Mouse (Mus musculus): ENCODE data around the gene Rps18.

The Rps18 gene

DNA sequence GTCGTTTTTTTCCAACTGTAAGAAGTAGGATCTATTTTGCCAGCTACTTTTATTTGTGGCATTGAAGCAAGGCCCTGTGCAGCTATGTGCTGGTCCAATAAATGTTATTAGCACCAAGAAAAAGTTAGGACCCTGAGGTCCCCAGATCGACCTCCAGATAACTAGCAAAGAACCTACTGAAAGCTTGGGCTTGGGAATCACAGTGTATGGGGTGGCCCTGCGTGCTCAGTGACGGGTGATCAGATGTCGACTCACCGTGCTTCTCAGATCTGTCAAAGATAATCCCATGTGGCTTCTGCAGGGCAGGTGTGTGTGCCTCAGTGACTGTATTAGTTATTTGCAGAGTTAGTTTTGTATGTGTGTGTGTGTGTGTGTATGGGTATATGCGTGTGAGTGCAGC is 34.4 kb downstream of the Rps18 start:
- DNase-seq (ENCODE audit: low spot score in 2 of 2): no peak

DNA sequence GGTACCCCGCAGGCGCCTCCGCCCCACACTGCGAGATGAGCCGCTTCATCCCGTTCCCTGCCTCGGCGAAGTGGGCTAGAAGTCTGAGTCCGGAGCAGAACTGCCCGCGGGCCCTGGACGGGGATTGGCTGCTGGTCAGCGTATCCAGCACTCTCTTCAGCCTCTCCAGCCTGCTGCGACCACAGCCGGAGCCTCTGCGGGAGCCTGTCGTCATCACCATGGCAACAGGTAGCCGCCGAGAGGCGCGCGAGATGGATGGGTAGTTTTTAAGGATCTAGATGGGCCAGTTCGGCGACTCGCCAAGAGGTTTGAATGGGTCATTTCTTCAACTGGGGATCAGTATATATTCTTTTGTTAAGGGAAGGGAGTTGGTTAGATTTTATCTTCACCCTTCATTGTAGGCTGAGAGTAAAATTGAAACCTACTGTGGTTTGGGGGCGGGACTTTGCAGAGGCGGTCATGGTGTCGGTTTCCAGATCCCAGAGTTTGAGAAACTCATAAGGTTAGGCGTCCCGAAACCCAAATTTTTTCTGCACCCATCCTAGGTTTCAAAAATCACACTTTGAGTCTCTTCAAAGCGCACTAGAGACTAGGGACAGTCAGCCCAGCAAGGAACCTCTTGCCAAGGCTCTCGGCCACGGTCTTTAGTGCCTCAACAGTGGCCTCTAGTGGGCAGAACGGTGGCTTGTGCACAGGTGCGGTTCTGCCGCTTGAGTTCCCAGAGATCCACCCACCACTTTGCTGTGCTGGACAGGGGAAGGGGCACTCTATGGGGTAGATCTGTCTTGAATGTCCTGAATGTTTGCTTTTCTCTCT is 35.3 kb downstream of the Rps18 start:
- DNase-seq (ENCODE audit: low spot score in 2 of 2): peak; percentile 82 to 85

DNA sequence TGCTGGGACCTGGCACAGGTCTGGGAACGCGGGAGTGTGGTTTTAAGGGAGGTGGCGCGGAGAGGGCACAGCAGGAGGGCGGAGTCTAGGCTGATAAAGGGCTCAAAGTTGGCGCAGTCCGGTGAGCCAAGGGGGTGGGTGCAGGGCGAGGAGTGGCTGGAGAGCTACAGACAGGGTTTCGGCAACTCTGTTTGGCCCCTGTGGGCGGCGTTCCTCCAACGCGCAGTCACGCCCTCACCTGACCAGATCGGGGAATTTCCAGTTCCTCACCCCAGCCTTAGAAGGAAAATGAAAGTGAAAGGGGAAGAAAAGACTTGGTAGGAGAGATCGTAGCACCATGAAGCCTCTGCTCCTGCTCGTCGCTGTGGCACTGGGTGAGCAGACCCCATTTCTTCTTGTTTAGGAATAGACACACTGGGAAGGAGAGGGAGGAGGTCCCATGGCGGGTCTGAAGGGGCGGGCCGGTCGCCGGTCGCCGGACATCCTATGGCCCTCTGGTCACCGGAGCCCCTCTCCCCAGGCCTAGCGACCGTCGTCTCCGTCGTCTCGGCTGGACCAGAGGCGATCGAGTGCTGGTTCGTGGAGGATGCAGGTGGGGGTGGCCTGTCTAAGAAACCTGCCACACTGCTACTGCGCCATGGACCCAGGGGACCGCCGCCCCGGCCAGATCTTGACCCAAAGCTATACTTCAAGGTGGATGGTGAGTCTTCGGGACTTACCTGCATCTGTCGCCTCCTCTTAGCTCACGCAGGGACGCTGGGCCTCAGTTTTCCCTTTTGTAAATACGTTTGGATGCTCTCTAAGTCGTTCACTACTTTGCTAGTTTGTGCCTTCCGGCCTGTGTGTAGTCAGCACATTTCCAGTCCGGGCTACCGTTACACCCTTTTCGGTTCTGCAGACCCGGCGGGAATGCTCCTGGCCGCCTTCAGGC is 36.2 kb downstream of the Rps18 start:
- DNase-seq (ENCODE audit: low spot score in 2 of 2): peak; percentile 83 to 91

DNA sequence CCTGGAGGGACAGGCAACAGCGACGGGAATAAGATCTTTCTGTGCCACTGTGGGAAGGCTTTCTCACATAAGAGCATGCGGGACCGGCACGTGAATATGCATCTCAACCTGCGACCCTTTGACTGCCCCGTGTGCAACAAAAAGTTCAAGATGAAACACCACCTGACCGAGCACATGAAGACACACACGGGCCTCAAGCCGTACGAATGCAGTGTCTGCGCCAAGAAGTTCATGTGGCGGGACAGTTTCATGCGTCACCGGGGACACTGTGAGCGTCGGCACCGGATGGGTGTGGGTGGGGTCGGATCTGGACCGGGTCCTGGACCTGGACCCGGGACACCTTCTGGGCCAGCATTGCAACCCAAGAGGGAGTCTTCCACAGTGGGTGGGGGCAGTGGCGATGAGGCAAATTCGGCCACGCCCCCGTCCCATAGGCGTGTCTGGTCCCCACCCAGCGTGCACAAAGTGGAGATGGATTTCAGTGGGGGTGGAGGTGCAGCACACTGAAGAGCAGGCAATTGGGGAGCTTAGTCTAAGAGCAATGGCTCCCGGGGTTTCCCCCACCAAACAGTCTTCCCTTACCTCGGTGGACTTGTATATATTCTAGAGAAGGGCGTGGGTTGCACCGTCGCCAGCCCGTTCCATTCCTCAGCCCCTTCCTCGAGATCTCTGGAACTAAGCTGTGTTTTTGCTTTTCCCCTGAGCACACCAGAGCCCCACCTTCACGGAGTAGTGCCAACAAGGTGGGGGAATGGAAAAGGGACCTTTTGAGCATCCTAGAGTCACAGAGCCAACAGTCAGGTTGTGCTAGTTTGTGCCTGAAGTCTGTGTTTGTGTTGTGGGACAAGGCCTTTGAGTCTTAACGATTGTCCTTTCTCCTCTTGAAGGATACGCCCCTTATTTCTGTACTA is 37.3 kb downstream of the Rps18 start:
- DNase-seq (ENCODE audit: low spot score in 2 of 2): peak; percentile 42 to 61

DNA sequence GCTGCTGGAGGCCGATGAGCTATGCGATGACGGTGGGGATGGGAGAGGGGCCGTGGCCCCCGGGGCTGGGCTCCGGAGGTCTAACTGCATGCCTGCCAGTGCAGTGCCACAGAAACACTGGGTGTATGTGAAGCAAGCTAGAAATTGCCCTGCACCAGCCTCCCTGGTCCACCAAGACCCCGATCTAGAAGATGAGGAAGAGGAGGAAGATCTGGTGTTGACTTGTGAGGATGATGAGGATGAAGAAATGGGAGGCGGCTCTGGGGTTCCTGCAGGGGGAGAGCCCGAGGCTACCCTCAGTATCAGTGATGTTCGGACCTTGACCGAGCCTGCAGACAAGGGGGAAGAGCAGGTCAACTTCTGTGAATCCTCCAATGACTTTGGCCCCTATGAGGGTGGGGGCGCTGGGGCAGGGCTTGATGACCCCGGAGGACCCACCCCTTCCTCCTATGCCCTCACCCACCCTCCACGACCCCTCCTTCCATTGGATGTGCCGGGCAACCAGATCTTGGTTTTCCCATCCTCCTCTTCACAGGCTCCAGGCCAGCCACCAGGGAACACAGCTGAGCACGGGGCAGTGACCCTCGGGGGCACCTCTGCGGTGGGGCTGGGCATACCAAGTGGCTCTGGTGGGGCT is 38.0 kb downstream of the Rps18 start:
- DNase-seq (ENCODE audit: low spot score in 2 of 2): no peak

DNA sequence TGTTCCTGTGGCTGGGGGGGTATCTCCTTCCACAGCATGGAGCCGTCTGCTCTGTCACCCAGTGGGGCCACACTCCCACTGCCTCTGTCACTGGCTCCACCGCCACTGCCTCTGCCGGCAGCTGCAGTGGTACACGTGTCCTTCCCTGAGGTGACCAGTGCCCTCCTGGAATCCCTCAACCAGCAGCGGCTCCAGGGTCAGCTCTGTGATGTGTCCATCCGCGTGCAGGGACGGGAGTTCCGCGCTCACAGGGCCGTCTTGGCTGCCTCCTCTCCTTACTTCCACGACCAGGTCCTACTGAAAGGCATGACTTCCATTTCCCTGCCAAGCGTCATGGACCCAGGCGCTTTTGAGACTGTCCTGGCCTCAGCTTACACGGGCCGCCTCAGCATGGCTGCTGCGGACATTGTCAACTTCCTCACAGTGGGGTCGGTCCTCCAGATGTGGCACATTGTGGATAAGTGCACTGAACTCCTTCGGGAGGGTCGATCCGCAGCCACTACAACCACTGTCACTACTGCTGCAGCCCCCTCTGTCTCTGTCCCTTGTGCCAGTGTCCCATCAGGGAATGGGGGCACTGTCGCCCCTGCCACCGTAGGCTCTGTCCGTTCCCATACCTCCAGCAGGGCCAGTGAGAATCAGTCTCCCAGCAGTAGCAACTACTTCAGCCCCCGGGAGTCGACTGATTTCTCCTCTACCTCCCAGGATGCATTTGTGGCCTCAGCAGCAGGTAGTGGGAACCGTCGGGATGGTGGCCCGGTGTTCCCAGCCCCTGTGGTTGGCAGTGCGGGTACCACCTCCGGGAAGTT is 38.8 kb downstream of the Rps18 start:
- no peak for DNase-seq (ENCODE audit: low spot score in 2 of 2)

DNA sequence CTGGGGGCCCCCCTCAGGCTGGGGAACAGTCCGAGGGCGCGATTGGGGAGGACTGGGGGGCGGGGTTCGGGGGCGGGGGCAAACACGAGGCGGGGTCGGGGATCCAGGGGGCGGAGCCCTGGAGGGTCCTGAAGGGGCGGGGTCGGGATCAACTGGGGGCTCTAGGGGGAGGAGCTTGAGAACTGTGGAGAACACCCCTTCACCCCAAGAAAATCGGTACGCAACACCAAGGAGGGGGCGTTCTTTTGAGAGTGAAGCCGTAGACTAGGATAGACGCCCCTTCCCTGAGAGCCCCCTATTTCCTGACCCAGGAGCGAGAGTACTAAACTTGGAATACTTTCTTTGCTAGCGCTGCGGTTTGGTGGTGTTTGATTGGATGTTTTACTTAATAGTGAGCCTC is 39.5 kb downstream of the Rps18 start:
- no peak for DNase-seq (ENCODE audit: low spot score in 2 of 2)

DNA sequence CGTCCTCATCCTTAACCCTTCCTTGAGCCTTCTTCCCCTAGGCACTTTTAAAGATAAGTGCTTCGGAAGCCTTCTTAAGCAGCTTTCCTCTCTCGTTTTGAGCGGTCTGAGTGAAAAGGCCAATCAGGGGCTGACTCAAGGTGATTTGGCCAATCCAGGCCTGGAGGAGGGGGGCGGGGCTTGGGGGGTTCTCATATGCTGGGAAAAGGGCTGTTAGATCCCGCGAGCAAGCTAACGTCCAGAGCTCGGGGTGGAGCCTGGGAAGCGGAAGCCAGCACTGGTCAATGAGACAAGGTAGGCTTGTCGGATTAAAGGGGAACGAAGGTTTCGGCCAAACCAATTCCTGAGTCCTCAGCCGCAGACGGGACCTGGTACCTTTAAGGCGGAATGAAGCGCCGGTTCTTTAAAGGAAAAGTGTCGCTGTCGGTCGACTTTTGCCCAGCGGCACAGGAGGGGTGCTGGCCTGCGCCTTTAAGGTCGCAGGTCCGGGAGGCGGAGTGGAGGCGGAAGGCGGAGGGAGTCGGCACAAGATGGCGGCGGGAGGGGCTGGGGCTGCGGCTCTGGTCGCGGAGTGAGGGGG is 40.0 kb downstream of the Rps18 start, which contains the start of the genes Tapbp and Zbtb22:
TSS of gene Tapbp (plus strand) at position 229 of the 580 bp plus-strand sequence.
TSS of gene Zbtb22 (plus strand) at position 234 of the 580 bp plus-strand sequence.
- peak; percentile 93 to 95 for DNase-seq (ENCODE audit: low spot score in 2 of 2)

DNA sequence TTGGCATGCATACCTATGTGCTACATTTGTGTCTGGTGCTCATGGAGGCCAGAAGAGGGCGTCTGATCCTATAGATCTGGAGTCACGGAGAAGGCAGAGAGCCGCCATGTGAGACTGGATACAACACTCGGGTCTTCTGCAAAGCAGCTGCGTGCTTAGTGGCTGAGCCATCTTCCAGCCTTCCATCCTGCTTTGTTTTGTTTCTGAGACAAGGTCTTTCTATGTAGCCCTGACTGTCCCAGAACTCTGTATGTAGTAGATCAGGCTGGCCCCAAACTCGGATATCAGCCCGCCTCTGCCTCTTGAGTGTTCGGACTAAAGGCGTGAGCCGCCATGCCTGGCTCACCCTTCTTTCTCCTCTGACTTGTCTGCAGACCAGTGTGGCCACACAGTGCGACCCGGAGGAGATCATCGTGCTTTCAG is 40.8 kb downstream of the Rps18 start:
- DNase-seq (ENCODE audit: low spot score in 2 of 2): no peak

DNA sequence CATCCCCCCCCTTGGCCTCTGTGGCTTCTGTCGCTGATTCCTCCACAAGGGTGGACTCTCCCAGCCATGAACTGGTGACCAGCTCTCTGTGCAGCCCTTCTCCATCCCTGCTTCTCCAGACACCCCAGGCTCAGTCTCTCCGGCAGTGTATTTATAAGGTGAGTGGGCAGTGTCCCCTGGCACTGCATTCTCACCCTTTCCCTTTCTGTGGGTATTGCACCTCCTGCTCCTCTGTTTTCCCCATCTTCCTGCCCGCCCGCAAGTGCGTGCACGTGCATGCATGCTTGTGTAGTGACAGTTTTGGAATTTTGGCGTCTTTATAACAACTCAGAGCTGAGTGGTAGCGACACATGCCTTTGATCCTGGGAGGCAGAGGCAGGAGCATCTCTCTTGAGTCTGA is 41.9 kb downstream of the Rps18 start:
- no peak for DNase-seq (ENCODE audit: low spot score in 2 of 2)

DNA sequence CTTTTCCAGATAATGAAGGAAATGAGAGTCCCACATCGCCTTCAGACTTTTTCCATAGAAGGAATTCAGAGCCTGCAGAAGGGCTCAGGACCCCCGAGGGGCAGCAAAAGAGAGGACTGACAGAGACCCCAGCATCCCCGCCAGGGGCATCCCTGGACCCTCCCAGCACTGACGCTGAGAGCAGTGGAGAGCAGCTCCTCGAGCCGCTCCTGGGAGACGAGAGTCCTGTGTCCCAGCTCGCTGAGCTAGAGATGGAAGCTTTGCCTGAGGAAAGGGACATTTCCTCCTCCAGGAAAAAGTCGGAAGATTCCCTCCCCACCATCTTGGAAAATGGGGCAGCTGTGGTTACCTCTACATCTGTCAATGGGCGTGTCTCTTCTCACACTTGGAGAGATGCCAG is 42.5 kb downstream of the Rps18 start:
- DNase-seq (ENCODE audit: low spot score in 2 of 2): no peak

DNA sequence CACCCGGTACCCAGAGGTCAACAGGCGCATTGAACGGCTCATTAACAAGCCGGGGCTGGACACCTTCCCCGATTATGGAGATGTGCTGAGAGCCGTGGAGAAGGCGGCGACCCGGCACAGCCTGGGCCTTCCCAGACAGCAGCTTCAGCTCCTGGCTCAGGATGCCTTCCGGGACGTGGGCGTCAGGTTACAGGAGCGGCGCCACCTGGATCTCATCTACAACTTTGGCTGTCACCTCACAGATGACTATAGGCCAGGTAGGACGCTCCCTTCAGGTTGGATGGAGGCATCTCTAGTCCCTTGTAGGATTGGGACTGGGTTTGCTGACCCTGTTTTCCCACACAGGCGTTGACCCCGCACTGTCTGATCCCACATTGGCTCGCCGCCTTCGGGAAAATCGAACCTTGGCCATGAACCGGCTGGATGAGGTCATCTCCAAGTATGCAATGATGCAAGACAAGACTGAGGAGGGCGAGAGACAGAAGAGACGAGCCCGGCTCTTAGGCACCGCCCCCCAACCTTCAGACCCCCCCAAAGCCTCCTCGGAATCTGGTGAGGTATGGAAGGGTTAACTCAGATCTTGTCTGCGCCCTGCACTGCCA is 43.9 kb downstream of the Rps18 start:
- no peak for DNase-seq (ENCODE audit: low spot score in 2 of 2)

DNA sequence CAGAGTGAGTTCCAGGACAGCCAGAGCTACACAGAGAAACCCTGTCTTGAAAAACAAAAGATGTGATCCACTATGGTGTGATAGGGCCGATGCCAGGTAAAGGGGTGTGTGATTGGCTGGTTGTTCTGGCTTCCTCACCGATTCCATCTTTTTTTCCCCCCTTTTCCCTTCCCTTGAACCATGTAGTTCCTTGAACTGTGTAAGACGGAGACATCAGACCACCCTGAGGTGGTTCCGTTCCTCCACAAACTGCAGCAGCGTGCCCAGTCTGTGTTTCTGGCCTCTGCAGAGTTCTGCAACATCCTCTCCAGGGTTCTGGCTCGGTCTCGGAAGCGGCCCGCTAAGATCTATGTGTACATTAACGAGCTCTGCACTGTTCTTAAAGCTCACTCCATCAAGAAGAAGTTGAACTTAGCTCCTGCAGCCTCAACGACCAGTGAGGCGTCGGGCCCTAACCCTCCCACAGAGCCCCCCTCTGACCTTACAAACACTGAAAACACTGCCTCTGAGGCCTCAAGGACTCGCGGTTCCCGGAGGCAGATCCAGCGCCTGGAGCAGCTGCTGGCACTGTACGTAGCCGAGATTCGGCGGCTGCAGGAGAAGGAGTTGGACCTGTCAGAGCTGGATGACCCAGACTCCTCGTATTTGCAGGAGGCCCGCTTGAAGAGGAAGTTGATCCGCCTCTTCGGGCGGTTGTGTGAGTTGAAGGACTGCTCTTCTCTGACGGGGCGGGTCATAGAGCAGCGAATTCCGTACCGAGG is 44.6 kb downstream of the Rps18 start:
- no peak for DNase-seq (ENCODE audit: low spot score in 2 of 2)

DNA sequence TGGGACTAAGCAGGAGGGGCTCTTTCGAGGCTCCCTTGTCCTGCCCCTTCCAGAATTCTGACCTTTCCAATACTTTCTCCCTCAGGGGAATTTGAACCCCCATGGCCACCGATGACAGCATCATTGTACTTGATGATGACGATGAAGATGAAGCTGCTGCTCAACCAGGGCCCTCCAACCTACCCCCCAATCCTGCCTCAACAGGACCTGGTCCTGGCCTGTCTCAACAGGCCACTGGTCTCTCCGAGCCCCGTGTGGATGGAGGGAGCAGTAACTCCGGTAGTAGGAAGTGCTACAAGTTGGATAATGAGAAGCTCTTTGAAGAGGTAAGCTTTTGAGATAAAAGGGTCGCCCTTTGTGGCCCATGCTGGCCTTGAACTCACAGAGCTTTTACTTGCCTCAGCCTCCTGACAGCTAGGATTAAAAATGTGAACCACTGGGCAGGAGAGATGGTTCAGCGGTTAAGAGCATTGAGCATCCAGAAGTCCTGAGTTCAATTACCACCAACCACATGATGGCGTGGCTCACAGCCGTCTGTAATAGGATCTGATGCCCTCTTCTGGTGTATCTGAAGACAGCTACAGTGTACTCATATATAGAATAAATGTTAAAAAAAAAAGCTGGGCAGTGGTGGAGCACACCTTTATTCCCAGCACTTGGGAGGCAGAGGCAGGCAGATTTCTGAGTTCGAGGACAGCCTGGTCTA is 45.3 kb downstream of the Rps18 start:
- DNase-seq (ENCODE audit: low spot score in 2 of 2): no peak

DNA sequence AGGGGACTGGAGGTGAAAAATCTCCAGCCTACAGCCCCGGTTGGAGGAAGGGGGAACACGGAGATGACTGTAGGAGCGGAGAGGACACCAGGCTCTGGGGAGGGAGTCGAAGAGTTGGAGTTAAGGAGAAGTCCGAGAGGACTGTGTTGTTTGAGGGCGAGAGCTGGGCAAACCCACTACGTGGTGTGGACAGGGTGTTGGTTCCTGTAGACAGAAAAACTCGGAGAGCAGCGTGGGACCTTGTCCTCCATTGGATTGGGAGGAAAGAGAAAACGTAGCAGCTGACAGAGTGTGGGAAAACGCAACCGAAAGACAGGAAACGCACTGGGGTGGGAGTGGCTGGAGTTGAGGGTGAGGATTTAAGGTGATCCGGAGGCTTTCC is 45.9 kb downstream of the Rps18 start:
- peak; percentile 57 to 69 for DNase-seq (ENCODE audit: low spot score in 2 of 2)

DNA sequence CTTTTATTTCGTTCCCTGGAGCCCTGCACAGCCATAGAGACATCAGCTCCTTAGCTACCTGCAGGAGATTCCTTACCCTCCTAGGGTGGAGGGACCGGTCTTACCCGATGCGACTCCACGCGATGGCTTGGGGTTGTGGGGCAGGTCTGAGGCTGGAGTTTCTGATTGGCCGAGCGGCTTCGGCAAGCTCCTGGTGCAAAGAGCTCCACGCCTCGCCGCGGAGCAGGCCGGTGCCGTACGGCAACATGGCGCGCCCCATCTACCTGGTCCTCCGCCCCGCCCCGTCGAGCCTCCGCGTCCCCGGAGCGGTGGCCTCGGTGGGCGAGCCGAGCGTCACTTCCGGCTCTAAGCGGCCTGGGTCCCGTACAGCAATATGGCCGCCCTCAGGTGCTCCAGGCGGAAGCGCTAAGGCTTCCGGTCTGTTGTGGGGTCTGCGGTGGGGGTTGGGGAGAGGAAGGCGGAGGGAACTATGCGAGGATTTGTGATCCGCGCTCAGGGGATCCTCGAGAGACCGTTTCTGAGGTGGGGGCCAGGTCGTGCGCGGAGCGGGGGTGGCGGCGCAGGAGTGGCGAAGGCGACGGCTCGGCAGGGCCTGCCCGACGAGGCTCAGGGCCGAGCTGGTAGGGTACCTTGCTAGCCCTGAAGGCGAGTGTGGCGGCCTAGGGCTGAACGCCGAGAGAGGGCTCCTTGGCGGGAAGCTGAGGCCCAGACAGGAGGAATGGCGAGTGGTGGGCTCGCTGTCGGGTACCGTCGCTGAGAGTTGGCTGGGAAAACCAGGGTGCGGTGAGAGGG is 46.5 kb downstream of the Rps18 start, which contains the start of gene Daxx:
TSS of gene Daxx (plus strand) at position 338 of the 792 bp plus-strand sequence.
- peak; percentile 100 for DNase-seq (ENCODE audit: low spot score in 2 of 2)
